Mouse (Mus musculus) small intestine, adult 2 months (tissue): ENCODE results near the gene Tmem170b.

ENCODE experiments used
- CTCF ChIP-seq: fragments of 200-500 bp; IDR thresholded peaks from 2 replicates; pipeline ENCODE4 v1.5.1; 2012; ENCODE audit warnings: low read depth, mild to moderate bottlenecking, control low read depth, inconsistent platforms, low read length, moderate library complexity, mixed read lengths; ENCODE audit not compliant: insufficient replicate concordance, insufficient read length; ENCODE audit errors: extremely low read depth
- POLR2A ChIP-seq: fragments of 200-500 bp; IDR thresholded peaks from 2 replicates; pipeline ENCODE4 v1.6.1; 2012; ENCODE audit warnings: low read depth, mild to moderate bottlenecking, control low read depth, inconsistent platforms, low read length, moderate library complexity

- TF ChIP-seq POLR2A: no peak
- no peak for TF ChIP-seq CTCF
Measured at GRCm38 (mm10) chr13:41642851-41643250, 37.1 kb downstream of the Tmem170b start.
